Mouse (Mus musculus) G1E (cell line): ENCODE data around the gene Pde3a. TPM values are rescaled to one million over a fixed set of nuclear protein-coding genes. Genes with fewer than 3 reads are reported as not detected.
"Not testable (repeated sequence)": the region's sequence is repeated elsewhere in the genome, so short reads cannot be mapped to it uniquely, and the experiment has no call there.

Source experiments
- ATAC-seq: 2 replicates; pipeline ENCODE4 v1.8.0; 2016; ENCODE audit warnings: mild to moderate bottlenecking; ENCODE audit not compliant: insufficient number of reproducible peaks, poor library complexity, low FRiP score, severe bottlenecking; ENCODE audit errors: extremely low read depth
- DNase-seq: peaks from one replicate; pipeline ENCODE4 v3.0.0; 2012; ENCODE audit warnings: low spot score
- H3K27me3 ChIP-seq: 2 replicates; pipeline ENCODE4 v1.6.1; 2012; ENCODE audit warnings: mild to moderate bottlenecking, low read length, inconsistent platforms; ENCODE audit not compliant: insufficient read depth
- H3K36me3 ChIP-seq: replicated peaks from 2 replicates; pipeline ENCODE3; 2012; ENCODE audit warnings: mild to moderate bottlenecking, inconsistent platforms
- H3K4me1 ChIP-seq: 2 replicates; pipeline ENCODE4 v1.6.1; 2012; ENCODE audit warnings: low read depth, low read length, inconsistent platforms, mixed read lengths; ENCODE audit not compliant: insufficient read depth
- H3K4me3 ChIP-seq: 2 replicates; pipeline ENCODE4 v1.5.1; 2012; ENCODE audit warnings: low read depth, mild to moderate bottlenecking, inconsistent platforms, low read length, moderate library complexity, mixed read lengths
- H3K9me3 ChIP-seq: replicated peaks from 2 replicates; pipeline ENCODE4 v1.6.1; 2012; ENCODE audit warnings: inconsistent platforms
- CTCF ChIP-seq: IDR thresholded peaks from 2 replicates; pipeline ENCODE4 v1.5.1; 2012; ENCODE audit warnings: low read depth, low read length, inconsistent platforms, mixed read lengths
- GATA1 ChIP-seq: IDR thresholded peaks from 2 replicates; pipeline ENCODE4 v1.6.1; 2012; ENCODE audit warnings: borderline replicate concordance, low read length, inconsistent platforms, mixed read lengths
- GATA2 ChIP-seq: IDR thresholded peaks from 2 replicates; pipeline ENCODE4 v1.6.1; 2012; ENCODE audit warnings: low read depth, low read length, inconsistent platforms, borderline replicate concordance
- POLR2AphosphoS5 ChIP-seq: IDR thresholded peaks from 2 replicates; pipeline ENCODE4 v1.6.1; 2012; ENCODE audit warnings: low read depth, low read length, inconsistent platforms; ENCODE audit not compliant: insufficient replicate concordance
- TAL1 ChIP-seq: conservative IDR thresholded peaks from 2 replicates; pipeline ENCODE4 v1.6.1; 2012; ENCODE audit warnings: low read depth, low read length, inconsistent platforms, mixed read lengths
- polyA plus RNA-seq: library from polyadenylated mRNA; stranded (reverse); fragments of >175 nt; gene quantifications from 2 replicates; pipeline ENCODE4 v1.2.3, GENCODE M21; 2012
- total RNA-seq, 2 experiments: library from RNA; stranded (forward) in 1 of 2; stranded (reverse) in 1 of 2; fragments of 200-1000 nt in 1 of 2; fragments of >200 nt in 1 of 2; fragmentation: Nextera tagmentation in 1 of 2; gene quantifications; 2 replicates each; pipeline ENCODE4 v1.2.3; 2014 to 2017

Gene Pde3a
- total and polyA plus RNA-seq, 3 experiments, result under 0.01 TPM; not detected in 2

DNA sequence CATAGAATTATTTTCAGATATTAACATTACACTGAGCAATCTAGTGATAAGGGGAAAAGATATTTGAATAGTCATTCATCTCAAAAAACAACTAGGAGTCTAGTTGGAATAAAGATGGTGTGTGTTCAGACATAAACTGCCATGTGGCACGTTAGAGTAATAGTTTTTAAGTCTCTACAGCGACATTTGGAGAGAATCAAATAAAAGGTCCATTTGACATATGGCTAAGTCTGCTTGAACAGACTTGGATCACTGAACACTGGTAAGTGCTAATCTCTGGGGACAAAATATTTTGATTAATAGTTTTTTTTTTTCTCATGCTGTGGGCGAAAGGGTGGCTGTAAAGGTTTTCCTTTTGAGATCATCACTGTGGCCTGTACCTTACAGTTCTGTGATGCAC lies 69.4 kb downstream of the Pde3a start:
- no peaks in the 10 kb centered on the region for H3K36me3 ChIP-seq
- H3K27me3 ChIP-seq, result no peaks in the 10 kb centered on the region
- H3K4me3 ChIP-seq, result no peak overlapping the region
- no peaks in the 10 kb centered on the region for H3K4me1 ChIP-seq
- no peak for DNase-seq
- peaks cover 37% of the 10 kb centered on the region for H3K9me3 ChIP-seq
- TF ChIP-seq POLR2AphosphoS5, result no peak
- TF ChIP-seq CTCF, result no peak
- no peak for TF ChIP-seq GATA2
- TF ChIP-seq GATA1, result no peak
- TF ChIP-seq TAL1, result no peak
- no peak for ATAC-seq

DNA sequence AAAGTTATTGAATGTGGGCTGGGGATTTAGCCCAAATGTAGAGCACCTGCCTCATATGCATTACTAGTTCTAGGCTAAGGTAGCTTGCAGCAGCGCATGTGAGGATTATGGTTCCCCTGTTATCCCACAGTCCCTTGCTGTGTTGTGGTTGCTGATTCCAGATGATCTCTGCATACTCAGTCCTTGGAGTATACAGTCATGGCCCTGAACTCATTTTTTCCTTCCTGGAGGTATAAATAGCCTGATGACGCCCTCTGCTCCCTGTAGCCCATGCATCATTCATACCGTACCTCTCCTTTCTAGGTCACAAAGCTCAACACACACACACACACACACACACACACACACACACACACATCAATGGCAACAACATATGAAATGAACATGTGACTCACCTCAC lies 72.2 kb downstream of the Pde3a start:
- no peaks in the 10 kb centered on the region for H3K27me3 ChIP-seq
- H3K9me3 ChIP-seq, result peaks cover 25% of the 10 kb centered on the region
- H3K4me3 ChIP-seq, result no peak overlapping the region
- ATAC-seq (no peak), DNase-seq (no peak)
- H3K4me1 ChIP-seq, result no peaks in the 10 kb centered on the region
- no peaks in the 10 kb centered on the region for H3K36me3 ChIP-seq
- no peak for TF ChIP-seq GATA1
- TF ChIP-seq TAL1, result no peak
- TF ChIP-seq GATA2, result no peak
- no peak for TF ChIP-seq POLR2AphosphoS5
- no peak for TF ChIP-seq CTCF

DNA sequence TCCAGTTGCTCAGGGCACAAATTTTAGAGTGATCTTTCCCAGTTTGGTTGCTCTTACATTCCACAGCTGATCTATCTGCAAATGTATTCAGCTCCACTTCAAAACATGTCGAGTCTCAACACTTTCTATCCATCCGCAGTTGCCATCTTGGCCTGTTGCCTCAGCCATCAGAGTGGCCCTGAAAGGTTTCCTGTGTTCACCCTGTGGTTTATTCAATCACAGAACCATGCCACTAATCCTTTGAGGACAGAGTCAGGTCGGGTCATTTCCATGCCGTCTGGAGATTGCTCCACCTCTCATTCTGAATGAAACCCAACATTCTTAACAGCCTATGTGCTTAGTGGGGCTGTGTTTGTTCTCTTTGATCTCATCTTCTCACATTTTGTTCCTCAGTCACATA lies 73.9 kb downstream of the Pde3a start:
- H3K36me3 ChIP-seq, result no peaks in the 10 kb centered on the region
- TF ChIP-seq TAL1 (no peak), GATA2 (no peak), POLR2AphosphoS5 (no peak)
- no peak for ATAC-seq
- peaks cover 26% of the 10 kb centered on the region for H3K9me3 ChIP-seq
- H3K27me3 ChIP-seq, result no peaks in the 10 kb centered on the region
- no peak for DNase-seq
- H3K4me3 ChIP-seq, result no peak overlapping the region
- no peaks in the 10 kb centered on the region for H3K4me1 ChIP-seq

DNA sequence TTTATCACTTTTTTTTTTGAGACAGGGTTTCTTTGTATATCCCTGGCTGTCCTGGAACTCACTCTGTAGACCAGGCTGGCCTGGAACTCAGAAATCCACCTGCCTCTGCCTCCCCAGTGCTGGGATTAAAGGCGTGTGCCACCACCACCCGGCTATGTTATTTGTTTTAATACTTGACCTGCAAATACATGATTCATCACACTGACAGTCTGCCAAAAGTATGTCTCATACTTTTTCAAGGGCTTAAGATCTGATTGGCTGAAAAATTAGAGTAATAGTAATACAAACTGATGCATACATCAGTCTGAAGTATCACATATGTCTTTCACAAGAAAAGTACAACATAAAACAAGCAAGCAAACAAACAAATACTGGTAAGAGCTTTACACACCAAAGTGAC lies 78.1 kb downstream of the Pde3a start:
- H3K27me3 ChIP-seq, H3K36me3 ChIP-seq, ATAC-seq, H3K4me1 ChIP-seq, DNase-seq, H3K4me3 ChIP-seq: not testable (repeated sequence)
- peaks cover 23% of the 10 kb centered on the region for H3K9me3 ChIP-seq

GRCm38 (mm10) chr6:141328071-141328470 lies 79.0 kb downstream of the Pde3a start:
- DNase-seq, result no peak
- H3K9me3 ChIP-seq, result peaks cover 18% of the 10 kb centered on the region
- no peak for TF ChIP-seq GATA1
- no peak for TF ChIP-seq POLR2AphosphoS5
- TF ChIP-seq CTCF, result no peak
- no peak for TF ChIP-seq GATA2
- TF ChIP-seq TAL1, result no peak
- no peaks in the 10 kb centered on the region for H3K4me1 ChIP-seq
- no peaks in the 10 kb centered on the region for H3K27me3 ChIP-seq
- no peak overlapping the region for H3K4me3 ChIP-seq
- ATAC-seq, result no peak
- H3K36me3 ChIP-seq, result no peaks in the 10 kb centered on the region

GRCm38 (mm10) chr6:141331464-141331863 lies 82.4 kb downstream of the Pde3a start:
- Histone ChIP-seq H3K9me3 (peaks cover 19% of the 10 kb centered on the region), H3K36me3 (no peaks in the 10 kb centered on the region), H3K4me1 (no peaks in the 10 kb centered on the region), H3K4me3 (no peak overlapping the region), H3K27me3 (no peaks in the 10 kb centered on the region)
- no peak for ATAC-seq
- DNase-seq, result no peak
- TF ChIP-seq TAL1 (no peak), GATA1 (no peak), CTCF (no peak), GATA2 (no peak), POLR2AphosphoS5 (no peak)

- H3K4me1 ChIP-seq, result no peaks in the 10 kb centered on the region
- no peaks in the 10 kb centered on the region for H3K27me3 ChIP-seq
- TF ChIP-seq CTCF, result no peak
- no peak for TF ChIP-seq GATA2
- no peak for TF ChIP-seq GATA1
- no peak for TF ChIP-seq TAL1
- no peak for TF ChIP-seq POLR2AphosphoS5
- no peak for DNase-seq
- peaks cover 23% of the 10 kb centered on the region for H3K9me3 ChIP-seq
- no peak for ATAC-seq
- no peaks in the 10 kb centered on the region for H3K36me3 ChIP-seq
- no peak overlapping the region for H3K4me3 ChIP-seq
These were observed 83.6 kb downstream of the Pde3a start for GRCm38 (mm10) chr6:141332613-141333165.
